Mouse (Mus musculus): ENCODE results near the gene Megf11.

GRCm38 (mm10) chr9:64591436-64591835 is 206.0 kb downstream of the Megf11 start:
- no peak for TF ChIP-seq EP300 (IDR thresholded peaks at IDR 0.05; ENCODE audit: insufficient read depth, low read depth, low read length)
- no peak for TF ChIP-seq CTCF (IDR thresholded peaks at IDR 0.05; ENCODE audit: low read depth, low read length)
- TF ChIP-seq POLR2A (IDR thresholded peaks at IDR 0.05; ENCODE audit: insufficient read depth, low read length), result no peak
